Mouse (Mus musculus) adrenal gland, postnatal 14 days (tissue): ENCODE measurements around the gene Acp4. TPM values are rescaled to one million over a fixed set of nuclear protein-coding genes. Genes with fewer than 3 reads are reported as not detected.
"Not testable (repeated sequence)": the region's sequence is repeated elsewhere in the genome, so short reads cannot be mapped to it uniquely, and the experiment has no call there.

Experiments used
- DNase-seq: peaks from one replicate; pipeline ENCODE4 v3.0.0; 2021; ENCODE audit warnings: mixed read lengths
- total RNA-seq: library from RNA; stranded (reverse); gene quantifications from 2 replicates; pipeline ENCODE4 v1.2.3, GENCODE M21; 2021

Gene Acp4
- total RNA-seq, 1 experiment from 2014 or later, result not detected

DNA sequence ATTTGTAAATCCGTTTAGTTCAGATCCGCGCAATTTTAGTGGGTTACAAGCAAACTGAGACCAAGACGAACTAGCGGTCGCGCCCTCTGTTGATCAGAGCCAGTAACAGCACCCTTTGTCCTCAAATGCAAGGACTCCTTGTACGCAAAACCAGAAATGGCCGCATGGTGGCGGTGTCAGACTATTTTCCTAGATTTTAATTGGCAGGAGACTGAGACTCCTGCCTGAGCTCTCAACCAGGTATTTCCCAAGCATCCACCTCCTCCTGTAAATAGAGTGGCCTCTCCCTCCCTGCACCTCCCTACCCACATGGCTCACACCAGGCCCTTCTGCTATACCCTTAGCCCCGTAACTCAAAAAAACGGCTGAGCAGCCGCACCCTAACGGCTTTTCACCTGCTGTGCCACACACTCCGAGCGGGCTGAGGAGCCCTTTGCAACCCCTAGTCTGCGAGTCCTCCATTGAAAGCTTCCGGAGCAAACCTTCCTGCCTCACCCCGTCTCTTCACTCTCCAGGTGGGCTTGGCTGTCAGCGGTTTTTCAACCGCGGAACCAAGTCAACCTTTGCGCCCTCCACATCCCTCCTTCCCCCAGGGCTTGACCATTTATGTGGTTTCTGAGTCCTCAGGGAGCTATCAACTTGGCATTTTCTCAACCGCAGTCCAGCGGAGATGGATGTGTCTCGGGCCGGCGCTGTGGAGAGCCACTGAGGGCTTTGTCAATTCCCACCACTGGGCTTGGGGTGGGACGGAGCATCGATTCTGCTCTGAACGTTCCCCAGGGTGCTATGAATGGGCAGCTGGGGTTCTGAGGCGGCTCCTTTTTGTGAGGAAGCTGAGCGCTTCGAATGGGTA, 5.8 kb upstream of the Acp4 start:
- peak; percentile 93 for DNase-seq

DNA sequence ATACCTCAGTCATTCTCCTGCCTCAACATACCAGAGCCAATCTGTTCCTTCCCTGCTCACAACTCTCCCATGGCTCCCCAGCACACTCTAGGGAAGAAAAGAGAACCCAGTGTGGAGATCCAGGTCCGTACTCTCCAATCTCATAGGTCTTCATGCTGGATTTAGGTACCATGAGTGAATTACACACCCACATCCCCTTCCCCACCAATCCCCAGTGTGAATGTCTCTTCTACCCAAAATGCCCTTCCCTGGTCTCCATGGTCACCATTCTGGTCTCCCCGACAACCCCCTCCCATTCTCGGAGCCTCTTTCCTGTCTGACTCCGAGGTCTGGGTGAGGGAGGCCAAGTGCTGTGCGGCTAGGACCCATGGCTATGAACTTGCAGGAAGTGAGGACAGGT, 4.0 kb upstream of the Acp4 start, which contains the start of gene Gm15517:
TSS of gene Gm15517 (plus strand) at position 301 of the 400 bp plus-strand sequence.
- DNase-seq, result no peak

DNA sequence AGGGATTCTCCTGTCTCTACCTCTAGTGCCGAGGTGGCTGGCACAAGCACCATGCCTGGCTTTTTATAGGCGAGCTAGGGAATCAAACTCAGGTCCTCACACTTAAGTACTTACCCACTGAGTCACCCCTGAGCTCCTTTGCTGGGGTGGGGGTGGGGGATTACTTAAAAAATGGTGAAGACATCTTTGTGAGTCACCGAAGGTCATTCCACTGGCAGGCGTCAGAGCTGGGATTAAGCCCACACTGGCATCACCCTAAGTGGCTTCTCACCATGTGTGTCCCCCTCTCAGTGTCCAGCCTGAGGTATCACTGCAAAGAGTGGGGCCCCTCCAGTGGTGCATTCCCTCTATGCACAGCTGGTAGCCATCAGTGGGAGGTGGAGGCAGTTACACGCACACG, 3.2 kb upstream of the Acp4 start:
- peak; percentile 52 for DNase-seq

DNA sequence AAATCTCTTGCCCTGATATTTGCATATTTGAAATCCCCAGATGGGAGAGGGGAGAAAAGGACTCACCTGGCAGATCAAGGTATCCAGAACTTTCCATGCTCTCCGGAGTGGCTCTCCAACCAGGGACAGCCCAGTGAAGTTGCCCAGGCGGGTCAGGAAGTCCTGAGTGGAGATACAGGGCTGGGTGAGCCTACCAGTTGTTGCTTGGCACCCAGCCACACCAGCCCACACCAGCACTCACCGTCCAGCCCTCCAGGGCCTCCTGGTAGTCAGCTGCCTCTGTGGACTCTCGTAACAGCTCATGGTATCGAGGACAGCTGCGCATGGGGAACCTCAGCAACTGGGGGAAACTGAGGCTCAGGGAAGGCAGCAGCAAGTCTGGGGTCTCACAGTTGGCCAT, 2.2 kb downstream of the Acp4 start:
- no peak for DNase-seq

DNA sequence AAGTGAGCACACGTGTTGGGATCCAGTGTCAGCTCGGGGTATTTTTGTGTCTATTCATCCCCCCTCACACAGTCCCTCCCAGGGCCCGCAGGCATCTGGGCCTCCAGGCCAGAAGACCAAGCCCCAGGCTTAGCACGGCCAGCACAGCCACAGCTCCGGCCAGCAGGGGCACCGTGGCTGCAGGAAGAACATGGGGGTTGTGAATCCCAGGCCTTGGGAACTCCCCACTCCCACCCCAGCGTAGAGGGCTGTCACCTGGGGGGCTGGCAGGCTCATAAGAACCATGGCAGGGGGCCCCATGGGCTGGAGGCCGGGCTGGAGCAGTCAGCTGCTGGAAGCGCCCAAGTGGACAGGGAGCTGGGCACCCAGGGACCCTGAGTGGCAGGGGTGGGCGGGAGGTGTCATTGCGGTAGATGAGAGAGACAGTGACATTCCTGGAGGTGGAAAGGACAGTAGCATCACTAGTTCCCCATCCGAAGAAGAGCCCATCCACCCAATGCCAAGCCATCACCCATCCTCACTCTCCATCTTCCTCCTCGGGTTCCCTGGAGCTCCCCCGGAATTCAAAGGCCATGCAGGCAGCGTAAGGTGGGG, 4.1 kb downstream of the Acp4 start:
- peak; percentile 24 for DNase-seq

DNA sequence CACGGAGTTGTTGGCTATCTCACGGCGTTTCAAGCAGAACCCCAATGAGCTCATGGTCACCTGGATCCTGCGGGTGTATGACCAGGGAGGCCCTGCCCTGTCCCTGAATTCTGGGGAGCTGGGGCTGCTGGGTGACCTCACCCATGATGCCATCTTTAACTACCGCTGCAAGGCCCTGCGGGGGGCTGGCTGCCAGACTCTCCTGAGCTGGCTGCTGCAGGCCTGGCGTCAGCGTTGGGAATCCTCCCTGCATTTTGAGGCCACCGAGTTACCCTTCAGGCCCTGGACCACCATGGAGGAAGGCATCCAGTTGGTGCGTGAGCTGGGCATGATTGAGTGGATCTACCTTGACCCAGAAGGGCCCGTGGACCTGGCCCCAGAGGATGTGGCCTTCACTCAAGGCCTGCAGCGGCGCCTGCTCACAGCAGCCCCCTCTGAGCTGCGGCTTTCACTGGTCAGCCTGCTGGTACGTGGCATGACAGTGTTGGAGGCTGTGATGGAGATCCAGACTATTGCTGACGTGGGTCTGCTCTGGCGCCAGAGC, 6.4 kb downstream of the Acp4 start:
- peak; percentile 85 for DNase-seq

DNA sequence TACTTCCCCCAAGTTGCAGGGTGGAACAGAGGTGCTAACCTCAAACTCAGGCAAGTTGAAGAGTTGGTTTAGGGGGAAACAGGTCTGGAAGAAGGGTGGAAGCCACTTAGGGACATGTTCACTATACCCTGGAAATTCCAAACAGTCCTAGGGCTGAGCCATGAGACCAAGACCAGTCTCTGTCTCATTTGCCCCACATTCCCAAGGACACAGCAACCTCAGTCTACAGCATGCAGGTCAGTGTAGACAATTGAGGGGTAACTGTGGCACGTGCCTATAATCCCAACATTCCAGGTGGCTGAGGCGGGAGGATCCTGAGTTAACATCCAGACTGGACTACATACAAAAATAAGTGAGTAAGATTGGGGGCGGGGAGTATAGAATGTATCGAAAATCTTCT, 7.9 kb downstream of the Acp4 start:
- no peak for DNase-seq

GRCm38 (mm10) chr7:44247971-44248370, 9.2 kb downstream of the Acp4 start:
- DNase-seq, result no peak

DNA sequence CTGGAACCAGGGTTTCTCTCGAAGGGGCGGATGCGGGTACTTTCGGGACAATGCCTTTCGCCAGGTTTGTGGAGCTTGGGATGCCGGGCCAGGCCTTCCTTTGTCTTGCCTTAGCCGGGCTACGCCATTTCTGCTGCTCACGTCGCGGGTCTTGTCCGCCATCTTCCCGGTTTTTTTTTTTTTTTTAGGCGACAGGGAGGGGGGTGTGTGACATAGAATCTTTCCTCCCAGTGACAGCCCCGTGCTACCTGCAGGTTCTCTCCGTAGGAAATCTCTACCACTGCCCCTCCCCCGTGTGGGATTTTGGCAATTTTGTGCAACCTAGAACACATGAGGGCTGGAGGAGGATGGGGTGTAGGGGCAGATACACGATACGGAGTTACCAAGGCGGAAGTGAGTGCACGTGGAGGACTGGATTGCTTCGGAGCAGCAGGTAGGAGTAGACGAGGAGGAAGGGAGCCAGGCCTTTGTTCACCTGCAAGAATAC, 10.2 kb downstream of the Acp4 start:
- DNase-seq, result no peak

DNA sequence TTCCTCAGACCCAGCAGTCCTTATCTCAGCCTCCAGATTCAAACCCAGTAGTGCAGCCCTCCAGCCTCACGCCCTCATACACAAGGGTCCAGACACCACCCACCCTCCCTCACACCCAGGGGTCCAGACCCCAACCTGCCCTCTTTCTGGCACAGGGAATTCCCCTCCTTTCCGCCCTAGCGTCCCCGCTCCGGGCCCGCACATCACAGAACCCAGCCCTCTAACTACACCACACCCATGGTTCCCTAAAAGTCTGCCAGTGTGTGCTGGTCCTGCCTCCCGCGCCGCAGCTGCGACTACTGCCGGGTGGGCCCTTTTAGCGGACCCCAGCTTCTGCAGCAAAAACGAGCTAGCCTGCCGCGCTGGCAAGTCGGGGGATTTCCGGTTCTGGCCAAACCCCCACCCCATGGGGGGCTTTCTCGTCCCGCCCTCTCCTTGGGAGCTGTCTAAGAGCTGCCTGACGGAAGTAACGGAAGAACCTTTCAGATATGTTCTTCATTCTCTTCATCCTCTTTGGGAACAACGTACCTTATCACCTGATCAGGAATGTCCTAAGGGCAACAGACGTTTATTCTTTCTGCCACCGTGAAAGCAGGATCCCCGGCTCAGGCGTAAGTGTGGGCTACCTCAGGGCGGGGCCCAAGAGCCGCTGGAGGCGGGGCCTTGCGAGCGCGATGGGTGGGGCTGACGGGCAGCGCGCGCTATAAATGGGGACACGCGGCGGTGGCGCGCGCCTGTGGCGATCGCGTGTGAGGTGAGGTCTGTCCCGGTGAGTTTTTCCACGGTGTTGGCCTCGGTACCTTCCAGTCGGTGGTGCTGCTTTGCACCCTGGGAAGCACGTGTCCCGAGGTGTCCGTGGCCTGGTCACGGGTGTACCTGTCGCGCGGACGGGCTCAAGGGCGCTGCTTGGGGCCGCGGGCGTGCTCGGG, 10.9 kb downstream of the Acp4 start, which contains the start of the genes 1700028J19Rik and 2410002F23Rik:
TSS of gene 1700028J19Rik (minus strand) at position 641 of the 929 bp plus-strand sequence.
TSS of gene 2410002F23Rik (plus strand) at position 668 of the 929 bp plus-strand sequence.
- DNase-seq, result peak; percentile 94

DNA sequence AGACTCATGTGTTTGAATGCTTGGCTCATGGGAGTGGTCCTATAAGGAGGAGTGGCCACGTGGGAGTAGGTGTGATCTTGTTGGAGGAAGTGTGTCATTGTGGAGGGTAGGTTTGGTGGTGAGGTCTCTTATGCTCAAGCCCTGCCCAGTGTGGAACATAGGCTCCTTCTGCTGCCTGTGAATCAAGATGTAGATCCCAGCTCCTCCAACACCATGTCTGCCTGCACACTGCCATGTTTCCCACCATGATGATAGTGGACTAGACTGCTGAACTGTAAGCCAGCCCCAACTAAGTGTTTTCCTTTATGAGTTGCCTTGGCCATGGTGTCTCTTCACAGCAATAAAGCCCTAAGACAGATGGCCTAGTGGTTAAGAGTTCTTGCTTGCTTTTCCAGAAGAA, 13.1 kb downstream of the Acp4 start:
- no peak for DNase-seq

DNA sequence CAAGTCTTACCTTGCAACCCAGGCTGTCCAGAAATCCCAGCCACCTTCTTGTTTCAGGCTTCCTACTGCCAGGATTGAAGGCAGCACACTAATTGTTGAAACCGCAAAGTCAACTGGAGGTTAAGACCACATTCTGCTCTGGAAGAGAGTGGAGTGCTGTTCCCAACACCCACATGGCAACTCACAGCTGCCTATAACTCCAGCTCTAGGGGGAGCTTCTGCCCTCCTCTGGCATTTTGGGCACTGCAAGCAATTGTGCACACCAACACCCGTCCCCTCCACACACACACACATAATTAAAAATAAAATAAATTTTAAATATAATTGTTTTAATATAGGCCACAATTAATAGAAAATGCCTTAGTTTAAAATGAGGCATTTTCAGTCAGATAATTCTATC, 16.0 kb downstream of the Acp4 start:
- DNase-seq, result no peak

GRCm38 (mm10) chr7:44240712-44241111, 16.5 kb downstream of the Acp4 start:
- DNase-seq, result no peak

GRCm38 (mm10) chr7:44239913-44240312, 17.3 kb downstream of the Acp4 start:
- DNase-seq, result no peak

DNA sequence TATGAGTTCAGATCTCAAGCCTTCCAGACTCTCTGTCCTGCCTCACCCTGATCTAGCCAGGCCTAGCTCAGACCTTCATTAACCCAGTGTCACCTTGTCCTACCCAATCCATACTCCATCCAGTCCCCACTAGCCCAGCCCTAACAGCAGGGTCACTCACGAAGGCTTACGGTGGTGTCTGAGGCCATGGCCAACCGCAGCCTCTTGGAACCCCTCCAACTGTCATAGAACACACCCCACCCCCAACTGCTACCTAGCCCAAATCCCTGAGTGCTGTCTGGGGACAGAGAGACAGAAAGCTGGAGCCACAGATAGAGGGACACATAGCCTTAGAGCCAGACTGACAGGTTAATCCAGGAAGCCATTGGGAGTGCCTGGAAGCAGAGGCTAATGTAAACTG, 21.3 kb downstream of the Acp4 start, which contains the start of gene Gm36864:
TSS of gene Gm36864 (plus strand) at position 269 of the 400 bp plus-strand sequence.
- DNase-seq, result no peak

DNA sequence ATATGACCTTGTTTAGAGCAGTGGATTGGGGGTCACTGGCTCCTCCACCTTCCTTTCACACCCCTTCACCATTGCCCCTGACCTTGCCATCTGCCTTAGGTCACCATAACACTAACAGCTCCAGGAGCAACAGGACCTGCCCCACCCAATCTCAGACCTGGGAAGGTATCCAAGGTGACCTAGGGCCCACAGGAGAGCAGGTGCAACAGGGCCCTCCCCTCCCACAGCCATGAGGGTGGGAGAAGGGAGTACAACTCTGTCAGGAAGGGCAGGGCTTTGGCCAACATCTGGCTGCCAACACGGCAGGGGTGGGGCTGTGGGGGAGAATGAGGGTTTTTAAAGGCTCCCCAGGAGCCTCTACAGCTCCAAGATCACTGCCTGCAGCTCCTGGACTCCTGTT, 32.1 kb downstream of the Acp4 start, which contains the start of gene Klk1:
TSS of gene Klk1 (plus strand) at position 285 of the 400 bp plus-strand sequence.
- DNase-seq, result no peak

DNA sequence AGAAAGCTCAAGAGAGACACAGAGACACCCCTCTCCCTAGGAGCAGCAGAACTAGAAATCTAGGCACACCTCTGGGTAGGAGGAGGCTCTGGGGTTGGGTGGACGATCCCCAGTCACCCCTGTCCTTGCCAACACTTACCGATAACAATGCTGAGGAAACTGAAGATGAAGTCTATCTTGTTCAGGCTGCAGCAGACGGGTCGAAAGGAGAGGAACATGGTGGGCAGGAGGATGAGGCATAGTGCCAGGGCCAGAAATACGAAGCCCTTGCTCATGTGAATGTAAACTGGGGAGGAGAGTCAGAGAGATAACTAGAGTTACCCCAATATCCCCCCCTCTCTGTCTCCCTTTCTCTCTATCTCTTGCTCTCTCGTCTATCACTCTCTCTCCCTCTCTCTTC, 34.8 kb downstream of the Acp4 start:
- DNase-seq, result not testable (repeated sequence)

- not testable (repeated sequence) for DNase-seq
Observed at GRCm38 (mm10) chr7:44221601-44222000, 35.6 kb downstream of the Acp4 start.

DNA sequence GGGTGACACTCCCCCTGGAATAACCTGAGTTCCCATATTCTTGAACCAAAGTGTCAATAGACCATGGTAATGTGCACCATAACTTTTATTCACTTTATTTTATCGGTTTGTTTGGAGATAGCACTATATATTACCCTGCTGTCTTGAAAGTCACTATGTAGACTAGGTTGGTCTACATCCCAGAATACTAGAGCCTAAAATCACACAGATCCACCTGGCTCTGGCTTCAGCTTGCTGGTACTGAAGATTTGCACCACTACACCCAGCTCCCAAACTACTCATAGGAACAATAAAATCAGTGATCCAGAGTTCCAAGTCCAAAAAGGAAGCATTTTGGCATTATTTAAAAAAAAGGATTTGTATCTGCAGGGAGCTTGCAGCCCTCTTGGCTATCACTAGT, 41.5 kb downstream of the Acp4 start, which contains the start of gene Klk1b5:
TSS of gene Klk1b5 (plus strand) at position 301 of the 400 bp plus-strand sequence.
- no peak for DNase-seq

- DNase-seq, result no peak
Observed at GRCm38 (mm10) chr7:44208307-44208706, 48.9 kb downstream of the Acp4 start.

GRCm38 (mm10) chr7:44207135-44207534, 50.0 kb downstream of the Acp4 start, which contains the start of gene Klk1b4:
Gene Klk1b4, plus strand, starts transcription at chr7:44207435.
- DNase-seq, result not testable (repeated sequence)
